Mouse (Mus musculus) liver, embryonic 13.5 days (tissue): ENCODE measurements around the gene Mdga1. TPM values are rescaled to one million over a fixed set of nuclear protein-coding genes. Genes with fewer than 3 reads are reported as not detected.
A peak's percentile ranks its signal among the peaks of the same experiment; 100 is the strongest.

Source experiments
- ATAC-seq: fragments of 200-750 bp; cut with Nextera tagmentation; 2 replicates; pipeline ENCODE4 v1.8.0; 2017; ENCODE audit warnings: low read depth, mild to moderate bottlenecking, moderate number of reproducible peaks, moderate library complexity
- DNase-seq: peaks from one replicate; pipeline ENCODE4 v3.0.0; 2022
- H3K27ac ChIP-seq: fragments of 300-500 bp; sonication (generic); 2 replicates; pipeline ENCODE4 v1.5.1; 2015; ENCODE audit warnings: moderate library complexity, mild to moderate bottlenecking, inconsistent platforms
- H3K27me3 ChIP-seq: fragments of 300-500 bp; sonication (generic); 2 replicates; pipeline ENCODE4 v1.6.1; 2015; ENCODE audit warnings: mild to moderate bottlenecking, inconsistent platforms
- H3K36me3 ChIP-seq: fragments of 300-500 bp; sonication (generic); 2 replicates; pipeline ENCODE4 v1.6.1; 2015; ENCODE audit warnings: mild to moderate bottlenecking, inconsistent platforms
- H3K4me1 ChIP-seq: fragments of 300-500 bp; sonication (generic); replicated peaks from 2 replicates; pipeline ENCODE4 v1.6.1; 2015; ENCODE audit warnings: inconsistent platforms
- H3K4me2 ChIP-seq: fragments of 300-500 bp; sonication (generic); 2 replicates; pipeline ENCODE4 v1.6.1; 2015; ENCODE audit warnings: inconsistent platforms, mild to moderate bottlenecking, moderate library complexity
- H3K4me3 ChIP-seq: fragments of 300-500 bp; sonication (generic); replicated peaks from 2 replicates; pipeline ENCODE4 v1.5.1; 2015; ENCODE audit warnings: mild to moderate bottlenecking, inconsistent platforms
- H3K9ac ChIP-seq: fragments of 300-500 bp; sonication (generic); 2 replicates; pipeline ENCODE4 v1.6.1; 2015; ENCODE audit warnings: mild to moderate bottlenecking, inconsistent platforms
- H3K9me3 ChIP-seq: fragments of 300-500 bp; sonication (generic); replicated peaks from 2 replicates; pipeline ENCODE4 v1.6.1; 2016; ENCODE audit warnings: inconsistent platforms
- WGBS: fragments of 180-500 bp; shearing (Covaris S2); methylation state at CpG from one replicate; pipeline ENCODE4 v1.1.7; 2015; ENCODE audit not compliant: insufficient replicate concordance; 5-methylcytosine and 5-hydroxymethylcytosine counted together
- polyA plus RNA-seq: library from polyadenylated mRNA; unstranded; fragments of >200 nt; fragmentation: Nextera tagmentation; extraction: Ambion mirVana; gene quantifications from 2 replicates; pipeline ENCODE4 v1.2.1, GENCODE M21; 2015

The Mdga1 gene
- polyA plus RNA-seq, 1 experiment from 2014 or later: 1.1 TPM

DNA sequence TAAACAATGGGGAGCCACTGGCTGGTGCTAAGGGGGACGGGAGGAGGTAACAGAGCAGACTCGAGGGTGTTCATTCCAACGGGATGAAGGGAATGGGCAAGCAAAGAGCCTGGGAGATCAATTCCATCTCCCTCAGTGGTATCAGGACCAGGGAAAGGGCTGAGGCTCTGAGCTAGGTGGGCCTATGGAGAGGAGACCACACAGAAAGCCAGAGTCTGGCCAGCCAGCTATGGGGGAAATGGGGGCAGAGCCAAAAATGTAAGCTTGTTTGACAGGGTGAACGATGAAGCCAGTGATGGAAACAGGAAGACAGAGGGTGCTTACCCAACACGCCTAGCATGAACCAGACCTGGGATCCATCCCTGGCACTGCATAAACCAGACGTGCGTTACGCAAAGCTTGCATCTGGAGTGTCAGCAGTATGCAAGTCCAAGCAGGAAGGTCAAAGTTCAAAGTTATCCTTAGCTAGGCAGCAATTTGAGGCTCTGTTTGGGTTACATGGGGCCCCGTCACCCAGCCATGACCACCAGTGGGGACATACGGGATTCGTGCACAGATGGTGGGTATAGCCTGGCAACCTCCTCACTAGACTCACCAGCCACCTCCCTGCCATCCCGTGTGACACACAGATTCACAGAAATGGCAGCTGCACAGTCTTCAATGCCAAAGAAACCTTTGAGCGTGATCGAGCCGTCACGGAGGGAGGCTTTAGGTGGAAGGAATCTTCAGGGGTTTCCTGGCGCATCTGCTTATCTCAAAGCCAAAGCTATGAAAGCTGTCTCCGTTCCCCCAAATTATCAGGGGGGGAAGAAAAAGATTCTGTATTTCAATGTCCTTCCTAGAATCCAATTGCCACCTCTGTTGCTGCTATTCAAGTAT, 113.9 kb downstream of the Mdga1 start:
- H3K9me3 ChIP-seq: no peaks in the 10 kb centered on the region
- ATAC-seq (no peak), DNase-seq (no peak)
- peak overlapping the region; percentile 24 for H3K9ac ChIP-seq
- H3K4me3 ChIP-seq: no peak overlapping the region
- peak overlapping the region; percentile 9; the same call in 1 of the 2 replicates for H3K4me2 ChIP-seq
- peak overlapping the region; percentile 74 for H3K27ac ChIP-seq
- peaks cover 6% of the 10 kb centered on the region; the same call in 1 of the 2 replicates for H3K27me3 ChIP-seq
- no peaks in the 10 kb centered on the region for H3K36me3 ChIP-seq
- 45% methylated on average over 18 of the region's 18 CpGs for WGBS
- peaks cover 93% of the 10 kb centered on the region for H3K4me1 ChIP-seq

DNA sequence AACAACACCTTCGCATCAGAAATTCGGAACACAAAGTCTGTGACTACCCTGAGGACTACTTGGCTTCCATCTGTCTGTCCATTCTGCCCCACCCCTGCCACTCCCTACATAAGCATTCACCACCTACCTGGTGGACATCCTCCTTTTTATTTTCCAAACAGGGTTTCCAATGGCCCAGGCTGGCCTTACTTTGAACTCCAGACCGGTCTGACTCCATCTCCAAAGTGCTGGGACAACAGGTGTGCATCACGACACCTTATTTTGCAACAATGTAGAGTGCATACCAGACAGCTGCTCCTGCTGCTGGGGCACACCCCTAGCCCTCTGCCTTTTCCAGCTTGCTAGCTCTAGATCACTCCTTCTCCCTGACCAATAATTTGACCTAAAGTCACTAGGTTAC, 115.1 kb downstream of the Mdga1 start:
- WGBS: 82% methylated on average over 4 of the region's 4 CpGs
- H3K9ac ChIP-seq: peak overlapping the region; percentile 24
- no peaks in the 10 kb centered on the region for H3K9me3 ChIP-seq
- no peak overlapping the region for H3K4me3 ChIP-seq
- DNase-seq: no peak
- H3K36me3 ChIP-seq: no peaks in the 10 kb centered on the region
- ATAC-seq: no peak
- H3K4me2 ChIP-seq: peak overlapping the region; percentile 37
- H3K27me3 ChIP-seq: peaks cover 6% of the 10 kb centered on the region; the same call in 1 of the 2 replicates
- H3K4me1 ChIP-seq: peaks cover 93% of the 10 kb centered on the region
- peak overlapping the region; percentile 74 for H3K27ac ChIP-seq

DNA sequence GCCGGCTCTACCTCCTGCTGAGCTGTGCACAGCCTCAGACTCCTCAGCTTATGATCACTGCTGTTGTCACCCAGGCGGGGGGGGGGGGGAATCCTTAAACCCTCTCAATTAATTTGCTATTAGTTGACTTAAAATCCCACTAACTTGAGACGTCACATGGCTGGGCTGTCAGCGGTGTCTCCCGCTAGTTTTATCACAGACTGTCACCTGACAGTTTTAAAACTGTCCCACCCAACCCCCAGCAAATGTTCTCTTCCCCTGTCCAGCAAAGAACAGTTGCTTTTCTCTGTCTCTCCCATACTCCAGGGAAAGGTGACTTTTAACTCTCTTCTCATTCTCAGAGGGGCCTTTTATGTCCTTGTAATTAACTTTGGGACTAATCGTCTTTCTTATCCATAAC, 115.5 kb downstream of the Mdga1 start:
- Histone ChIP-seq H3K4me2 (peak overlapping the region; percentile 37), H3K36me3 (no peaks in the 10 kb centered on the region), H3K4me1 (peaks cover 93% of the 10 kb centered on the region), H3K9ac (peak overlapping the region; percentile 24), H3K27me3 (peaks cover 6% of the 10 kb centered on the region; the same call in 1 of the 2 replicates), H3K4me3 (no peak overlapping the region), H3K9me3 (no peaks in the 10 kb centered on the region), H3K27ac (peak overlapping the region; percentile 74)
- DNase-seq: peak; percentile 46
- 19% methylated on average over 6 of the region's 6 CpGs for WGBS
- peak; percentile 60 for ATAC-seq

DNA sequence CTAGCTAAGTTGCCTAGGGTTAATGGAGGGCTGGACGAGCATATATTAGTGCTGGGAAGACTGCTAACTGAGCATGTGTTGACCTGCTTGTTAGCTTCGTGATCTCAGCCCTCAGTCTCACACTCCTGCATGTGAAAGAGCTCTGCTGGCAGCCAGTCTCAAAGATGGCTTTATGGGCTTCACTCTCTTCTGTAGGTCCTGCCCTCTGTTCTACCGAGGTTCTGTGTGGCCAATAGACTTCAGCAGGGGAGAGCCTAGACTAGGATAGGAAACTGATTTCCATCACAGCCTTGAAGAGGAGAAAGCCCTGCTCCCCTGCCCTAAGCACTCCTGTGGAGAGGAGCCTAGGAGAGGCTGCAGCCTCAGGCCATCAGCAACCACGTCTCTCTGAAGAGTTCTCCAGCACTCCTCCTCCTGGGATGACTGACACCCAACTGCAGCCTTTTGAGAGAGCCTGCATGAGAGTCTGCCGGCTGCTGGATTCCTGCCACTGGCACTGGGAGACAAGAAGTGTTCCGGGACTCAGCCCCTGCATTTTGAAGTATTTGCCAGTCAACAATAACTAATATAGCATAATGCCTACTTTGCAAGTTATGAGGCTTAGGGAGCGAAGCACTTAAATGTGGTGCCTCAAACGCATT, 116.9 kb downstream of the Mdga1 start:
- ATAC-seq: no peak
- H3K4me1 ChIP-seq: peaks cover 89% of the 10 kb centered on the region
- H3K27me3 ChIP-seq: peaks cover 6% of the 10 kb centered on the region; the same call in 1 of the 2 replicates
- no peak overlapping the region for H3K9ac ChIP-seq
- H3K9me3 ChIP-seq: no peaks in the 10 kb centered on the region
- no peak for DNase-seq
- peak overlapping the region; percentile 34; the same call in 1 of the 2 replicates for H3K27ac ChIP-seq
- H3K36me3 ChIP-seq: no peaks in the 10 kb centered on the region
- H3K4me2 ChIP-seq: no peak overlapping the region
- WGBS: 68% methylated on average over 8 of the region's 8 CpGs
- H3K4me3 ChIP-seq: no peak overlapping the region

DNA sequence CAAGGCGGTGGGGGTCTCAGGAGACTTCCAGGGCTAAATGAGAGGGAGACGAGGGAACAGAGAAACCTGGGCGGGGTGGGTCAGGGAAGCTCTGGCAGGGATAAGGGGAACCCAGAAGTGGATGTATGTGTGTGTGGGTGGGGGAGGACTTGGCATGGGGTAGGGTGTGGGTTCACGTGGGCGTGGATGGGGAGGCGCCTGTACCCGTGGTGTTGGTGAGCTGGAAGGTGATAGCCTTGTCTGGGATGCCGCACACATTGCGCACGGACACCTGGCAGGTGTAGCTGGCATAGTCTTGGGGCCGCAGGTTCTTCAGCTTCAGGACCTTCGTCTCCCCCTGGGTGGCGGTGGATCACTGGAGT, 120.5 kb downstream of the Mdga1 start:
- Histone ChIP-seq H3K4me3 (no peak overlapping the region), H3K27ac (no peak overlapping the region), H3K4me2 (peak overlapping the region; percentile 12; the same call in 1 of the 2 replicates), H3K4me1 (peaks cover 54% of the 10 kb centered on the region), H3K9ac (no peak overlapping the region), H3K9me3 (no peaks in the 10 kb centered on the region), H3K27me3 (peaks cover 6% of the 10 kb centered on the region; the same call in 1 of the 2 replicates), H3K36me3 (no peaks in the 10 kb centered on the region)
- WGBS: 65% methylated on average over 13 of the region's 13 CpGs
- DNase-seq: no peak
- ATAC-seq: peak; percentile 65

DNA sequence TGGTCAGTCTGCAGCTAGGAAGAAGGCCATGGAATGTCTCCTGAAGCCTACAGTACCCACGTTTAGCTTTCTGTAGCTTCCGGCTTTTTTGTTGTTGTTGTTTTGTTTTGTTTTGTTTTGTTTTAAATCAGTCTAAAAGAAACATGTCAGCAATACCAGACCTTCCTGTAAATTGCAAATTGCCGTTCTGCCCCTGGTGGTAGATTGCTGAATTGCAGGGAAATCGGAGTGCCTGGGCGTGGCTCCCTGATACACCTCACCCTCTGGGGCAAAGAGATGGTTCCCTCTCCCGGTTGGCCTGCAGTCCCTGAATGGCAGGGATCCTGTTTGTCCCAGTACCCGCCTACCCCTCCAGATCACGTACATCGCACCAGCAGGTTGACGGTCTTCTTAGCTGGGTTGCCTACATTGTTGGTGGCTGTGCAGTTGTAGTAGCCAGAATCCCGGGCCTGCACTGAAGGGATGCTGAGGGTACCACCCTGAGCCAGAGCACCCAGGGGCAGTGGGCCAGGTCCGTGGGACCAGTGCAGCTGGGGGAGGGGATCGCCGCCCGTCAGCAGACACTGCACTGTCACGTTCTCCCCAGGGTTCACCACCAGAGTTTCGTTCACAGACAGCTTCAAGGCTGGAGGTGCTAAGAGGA, 121.0 kb downstream of the Mdga1 start:
- ATAC-seq (peak; percentile 55), DNase-seq (peak; percentile 74)
- peak overlapping the region; percentile 12; the same call in 1 of the 2 replicates for H3K4me2 ChIP-seq
- H3K9me3 ChIP-seq: no peaks in the 10 kb centered on the region
- H3K4me3 ChIP-seq: no peak overlapping the region
- H3K9ac ChIP-seq: no peak overlapping the region
- WGBS: 29% methylated on average over 17 of the region's 17 CpGs
- peaks cover 49% of the 10 kb centered on the region for H3K4me1 ChIP-seq
- H3K27me3 ChIP-seq: peaks cover 6% of the 10 kb centered on the region; the same call in 1 of the 2 replicates
- no peak overlapping the region for H3K27ac ChIP-seq
- no peaks in the 10 kb centered on the region for H3K36me3 ChIP-seq

DNA sequence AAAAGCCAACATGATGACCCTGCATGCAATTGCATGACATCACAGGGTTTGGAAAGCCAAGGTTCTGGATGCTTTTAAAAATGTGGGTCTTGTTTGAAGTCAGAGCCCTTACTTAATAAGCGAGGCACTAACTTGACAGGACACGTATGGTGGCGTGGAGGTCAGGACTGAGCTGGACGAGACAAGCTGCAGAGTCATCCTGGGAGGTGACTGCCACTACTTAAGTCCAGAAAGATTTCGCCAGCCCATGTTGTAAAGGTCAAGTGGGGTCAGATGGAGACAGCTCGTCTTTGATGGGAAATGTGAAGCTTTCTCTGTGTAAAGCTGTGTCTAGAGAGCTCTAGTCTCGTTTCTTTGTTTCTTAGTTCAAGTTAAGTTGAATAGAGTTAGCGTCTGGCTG, 122.6 kb downstream of the Mdga1 start:
- Histone ChIP-seq H3K27me3 (peaks cover 1% of the 10 kb centered on the region; the same call in 1 of the 2 replicates), H3K4me3 (no peak overlapping the region), H3K27ac (no peak overlapping the region), H3K9ac (no peak overlapping the region), H3K4me2 (no peak overlapping the region), H3K4me1 (peaks cover 38% of the 10 kb centered on the region), H3K9me3 (no peaks in the 10 kb centered on the region), H3K36me3 (no peaks in the 10 kb centered on the region)
- no peak for DNase-seq
- no peak for ATAC-seq
- WGBS: 74% methylated on average over 8 of the region's 8 CpGs

DNA sequence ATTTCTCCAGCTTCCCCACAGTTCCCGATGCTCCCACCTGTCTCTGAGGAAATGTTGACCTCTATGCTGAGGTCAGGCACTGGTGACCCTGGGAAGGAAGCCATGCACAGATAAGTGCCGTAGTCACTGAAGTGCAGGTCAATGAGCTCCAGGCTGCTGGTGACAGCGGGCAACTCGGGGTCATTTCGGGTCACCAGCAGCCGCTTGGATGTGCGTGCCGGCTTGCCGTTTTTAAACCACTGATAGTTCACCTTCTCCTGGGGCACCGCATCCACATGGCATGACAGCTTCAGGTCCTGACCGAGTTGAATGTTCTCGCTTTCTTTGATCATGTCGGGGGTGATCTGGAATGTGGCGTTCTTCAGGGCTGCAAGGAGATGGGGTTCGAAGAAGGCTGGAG, 123.6 kb downstream of the Mdga1 start:
- no peak for DNase-seq
- Histone ChIP-seq H3K36me3 (no peaks in the 10 kb centered on the region), H3K4me3 (no peak overlapping the region), H3K27me3 (no peaks in the 10 kb centered on the region; the same call in 1 of the 2 replicates), H3K27ac (no peak overlapping the region), H3K9me3 (no peaks in the 10 kb centered on the region), H3K9ac (no peak overlapping the region), H3K4me1 (peaks cover 42% of the 10 kb centered on the region), H3K4me2 (no peak overlapping the region)
- 72% methylated on average over 15 of the region's 15 CpGs for WGBS
- ATAC-seq: no peak

DNA sequence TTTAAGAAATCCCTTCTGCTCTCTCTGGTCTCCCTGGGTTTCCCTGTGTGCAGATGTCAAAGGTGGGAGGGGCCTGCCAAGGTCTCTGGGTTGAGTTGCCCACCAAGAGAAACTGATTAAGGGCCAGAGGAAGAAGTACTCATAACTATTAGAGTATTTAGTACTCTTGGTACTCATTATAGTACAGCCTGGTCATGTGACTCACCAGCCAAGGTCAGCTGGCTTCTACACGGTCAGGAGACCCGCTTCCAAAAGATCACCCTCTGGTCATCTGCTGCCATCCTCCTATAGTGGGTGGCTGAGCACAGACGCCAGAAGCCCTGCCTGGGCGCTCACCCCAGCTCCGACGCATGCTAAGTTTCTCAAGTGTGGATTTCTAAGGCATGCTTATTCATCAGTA, 124.9 kb downstream of the Mdga1 start:
- no peaks in the 10 kb centered on the region for H3K36me3 ChIP-seq
- no peak overlapping the region for H3K4me2 ChIP-seq
- H3K9me3 ChIP-seq: no peaks in the 10 kb centered on the region
- DNase-seq: no peak
- no peak overlapping the region for H3K9ac ChIP-seq
- no peak overlapping the region for H3K4me3 ChIP-seq
- H3K27me3 ChIP-seq: no peaks in the 10 kb centered on the region; the same call in 1 of the 2 replicates
- ATAC-seq: no peak
- H3K4me1 ChIP-seq: peaks cover 34% of the 10 kb centered on the region
- WGBS: 68% methylated on average over 6 of the region's 6 CpGs
- H3K27ac ChIP-seq: no peak overlapping the region

DNA sequence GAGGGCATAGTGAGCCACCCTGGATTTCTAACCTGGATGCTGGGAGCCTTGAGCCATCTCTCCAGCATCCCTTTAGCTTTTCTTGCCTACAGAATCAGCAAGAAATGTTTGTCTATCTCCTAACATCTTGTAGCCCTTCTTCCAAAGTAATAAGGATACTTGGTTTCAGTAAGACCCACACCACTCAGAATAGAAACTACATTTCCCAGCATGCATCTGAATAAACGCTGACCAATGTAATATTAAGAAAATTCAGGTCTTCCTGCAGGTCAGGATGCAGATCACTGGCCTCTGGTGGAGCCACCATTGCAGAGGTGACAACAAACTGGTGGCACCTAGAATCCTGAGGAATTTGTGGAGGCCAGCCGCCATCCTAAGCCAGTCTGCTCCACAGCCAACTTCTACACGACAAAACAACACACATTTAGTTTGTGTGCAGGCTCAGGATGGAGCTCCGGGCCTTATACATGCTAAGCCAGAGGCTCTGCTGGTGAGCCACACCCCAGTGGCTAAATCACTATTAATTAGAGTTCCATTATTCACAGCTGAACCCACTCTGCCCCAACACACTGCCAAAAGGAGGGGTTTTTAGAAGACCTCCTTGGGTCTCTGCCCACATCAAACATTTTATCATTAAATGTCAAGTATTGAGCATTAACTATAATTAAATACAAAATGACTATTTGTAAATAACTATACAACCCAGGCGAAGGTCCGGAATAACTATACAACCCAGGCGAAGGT, 126.3 kb downstream of the Mdga1 start:
- H3K27me3 ChIP-seq: no peaks in the 10 kb centered on the region; the same call in 1 of the 2 replicates
- no peak for DNase-seq
- H3K27ac ChIP-seq: no peak overlapping the region
- ATAC-seq: no peak
- H3K4me3 ChIP-seq: no peak overlapping the region
- no peak overlapping the region for H3K4me2 ChIP-seq
- H3K9me3 ChIP-seq: no peaks in the 10 kb centered on the region
- peaks cover 21% of the 10 kb centered on the region for H3K4me1 ChIP-seq
- no peaks in the 10 kb centered on the region for H3K36me3 ChIP-seq
- H3K9ac ChIP-seq: no peak overlapping the region
- 80% methylated on average over 7 of the region's 7 CpGs for WGBS
